ENCODE assay signal across 8 mouse cellular contexts in genomic region chr5:135009590-135010319, GRCm38 (mm10). TPM values are rescaled to one million over a fixed set of nuclear protein-coding genes. Genes with fewer than 3 reads are reported as not detected.
DNase-seq lines count a peak whose midpoint lies in the region; ATAC-seq lines count a peak whose summit lies in the region.

No protein-coding gene starts in this region.

- no peaks in the 10 kb centered on the region for H3K27me3 ChIP-seq in embryonic facial prominence, embryonic 14.5 days (replicated peaks; ENCODE audit: control insufficient read depth, insufficient read depth, low read length)

- peaks cover 19% of the 10 kb centered on the region for H3K4me1 ChIP-seq in embryonic facial prominence, embryonic 14.5 days (ENCODE audit: control insufficient read depth, insufficient read depth, low read length)

- DNase-seq in 416B (ENCODE audit: low read depth) = peak; percentile 92
- peak; percentile 55 to 83 for DNase-seq in adrenal gland, postnatal 4 days (ENCODE audit: low spot score in 2 of 2)
- peak; percentile 90 for DNase-seq in embryonic facial prominence, embryonic 14.5 days (ENCODE audit: low spot score)
- peak; percentile 89 for DNase-seq in heart, adult 8-10 months (ENCODE audit: low spot score)
- peak; percentile 95 for DNase-seq in kidney, adult 9 months
- DNase-seq in liver = peak; percentile 88
- peak; percentile 63 to 86 for DNase-seq in monocyte, adult 2 months (ENCODE audit: low read depth in 1 of 2, low spot score in 2 of 2)
- DNase-seq in spleen, postnatal 14 days (ENCODE audit: low spot score in 2 of 2) = peak; percentile 64 to 73

- H3K9me3 ChIP-seq in embryonic facial prominence, embryonic 14.5 days (ENCODE audit: control insufficient read depth, low read length) = no peaks in the 10 kb centered on the region

- WGBS in embryonic facial prominence, embryonic 14.5 days = under 1% methylated on average over 28 of the region's 37 CpGs

- ATAC-seq in embryonic facial prominence, embryonic 14.5 days (ENCODE audit: low read depth) = peak; percentile 82

- peak overlapping the region; percentile 67 for H3K4me3 ChIP-seq in embryonic facial prominence, embryonic 14.5 days (ENCODE audit: low read depth, low read length)

- peaks cover 4% of the 10 kb centered on the region; the same call in 1 of the 2 replicates for H3K36me3 ChIP-seq in embryonic facial prominence, embryonic 14.5 days (ENCODE audit: control insufficient read depth, insufficient read depth, low read length)

- H3K9ac ChIP-seq in embryonic facial prominence, embryonic 14.5 days (ENCODE audit: low read depth, low read length) = peak overlapping the region; percentile 72

- H3K4me2 ChIP-seq in embryonic facial prominence, embryonic 14.5 days (ENCODE audit: low read depth, low read length) = peak overlapping the region; percentile 67

- peak overlapping the region; percentile 99 for H3K27ac ChIP-seq in embryonic facial prominence, embryonic 14.5 days (replicated peaks; ENCODE audit: low read depth, low read length)

RNA-seq across cellular contexts. Expression of gene Abhd11, which starts 0.8 kb away (rescaled TPM):
- total RNA-seq in adrenal gland, postnatal 4 days (2021) = 10 to 100 TPM; 54.9 to 55.5 TPM
- polyA plus RNA-seq in embryonic facial prominence, embryonic 14.5 days (2014; fragmentation: Nextera tagmentation; extraction: Ambion mirVana) = 61.3 and 70.3 TPM in 2 replicates
- 10 to 100 TPM; 67.0 to 71.0 (median 70.2) TPM for total RNA-seq in heart, adult 8-10 months (2022)

RNA-seq across cellular contexts. Expression of gene Stx1a, which starts 13.5 kb away (rescaled TPM):
- total RNA-seq in adrenal gland, postnatal 4 days (2021) = 10 to 100 TPM; 17.5 to 20.3 TPM
- polyA plus RNA-seq in embryonic facial prominence, embryonic 14.5 days (2014; fragmentation: Nextera tagmentation; extraction: Ambion mirVana) = 19.6 and 20.8 TPM in 2 replicates
- 1 to 10 TPM in 3 of 4 experiments, under 1 TPM in 1; 0.88 to 2.4 (median 1.2) TPM for total RNA-seq in heart, adult 8-10 months (2022)

RNA-seq across cellular contexts. Expression of gene Cldn3, which starts 23.7 kb away (rescaled TPM):
- total RNA-seq in adrenal gland, postnatal 4 days (2021) = 1 to 10 TPM; 8.6 to 9.4 TPM
- 23.2 and 27.8 TPM in 2 replicates for polyA plus RNA-seq in embryonic facial prominence, embryonic 14.5 days (2014; fragmentation: Nextera tagmentation; extraction: Ambion mirVana)
- total RNA-seq in heart, adult 8-10 months (2022) = under 1 TPM in 1 of 4 experiments, not detected in 3; 0.28 TPM

RNA-seq across cellular contexts. Expression of gene Dnajc30, which starts 54.2 kb away (rescaled TPM):
- 10 to 100 TPM; 27.9 to 28.8 TPM for total RNA-seq in adrenal gland, postnatal 4 days (2021)
- 31.1 and 33.9 TPM in 2 replicates for polyA plus RNA-seq in embryonic facial prominence, embryonic 14.5 days (2014; fragmentation: Nextera tagmentation; extraction: Ambion mirVana)
- total RNA-seq in heart, adult 8-10 months (2022) = 10 to 100 TPM; 43.8 to 49.3 (median 45.5) TPM

RNA-seq across cellular contexts. Expression of gene Bud23, which starts 55.0 kb away (rescaled TPM):
- 10 to 100 TPM; 49.7 to 50.1 TPM for total RNA-seq in adrenal gland, postnatal 4 days (2021)
- polyA plus RNA-seq in embryonic facial prominence, embryonic 14.5 days (2014; fragmentation: Nextera tagmentation; extraction: Ambion mirVana) = 74.0 and 87.2 TPM in 2 replicates
- total RNA-seq in heart, adult 8-10 months (2022) = 10 to 100 TPM; 18.0 to 31.3 (median 23.7) TPM

Comparison
In these comparisons a context has a peak if more than half of its experiments do, and no peak if none do; other contexts are left out.
1. Peak in every context shown above with its lines: DNase-seq, ATAC-seq, H3K4me3 ChIP-seq and H3K27ac ChIP-seq.
2. RNA of gene Stx1a, which starts 13.5 kb away (total RNA-seq): 17.5 to 20.3 TPM in adrenal gland, postnatal 4 days; 0.88 to 2.4 TPM in heart, adult 8-10 months; every median in the first group is over 4 times any median in the second.
3. RNA of gene Cldn3, which starts 23.7 kb away (total RNA-seq): 8.6 to 9.4 TPM in adrenal gland, postnatal 4 days; 0.28 TPM in heart, adult 8-10 months; every median in the first group is over 4 times any median in the second.